Mouse (Mus musculus) urinary bladder, postnatal 4 days (tissue): ENCODE results near the gene Cd82.
A peak's percentile ranks its signal among the peaks of the same experiment; 100 is the strongest.

Source experiments
- DNase-seq, 2 experiments: peaks; one replicate each; pipeline ENCODE4 v3.0.0; 2021 to 2022; ENCODE audit warnings: low spot score in 2 of 2

The Cd82 gene

GRCm38 (mm10) chr2:93445237-93445651, 17.7 kb downstream of the Cd82 start:
- no peak for DNase-seq

GRCm38 (mm10) chr2:93444280-93444679, 18.7 kb downstream of the Cd82 start:
- DNase-seq: no peak

DNA sequence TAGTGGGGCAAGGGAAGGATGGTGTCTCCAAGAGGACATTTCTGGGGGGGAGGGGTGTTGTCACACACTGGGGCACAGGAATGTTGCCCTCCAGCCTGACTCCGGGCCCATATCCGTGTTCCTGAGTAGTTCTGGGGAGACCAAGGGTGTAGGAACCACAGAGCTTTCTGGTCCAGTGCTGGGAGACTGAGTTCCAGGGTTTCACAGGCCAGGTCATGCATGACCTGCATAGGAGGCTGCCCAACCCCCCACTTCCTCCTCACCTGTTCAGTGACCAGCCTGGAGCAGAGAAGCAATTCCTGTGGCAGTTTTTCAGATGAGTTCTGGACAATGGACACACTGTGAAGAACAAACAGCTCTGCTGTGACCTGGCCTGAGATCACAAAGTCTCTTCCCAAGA, 19.8 kb downstream of the Cd82 start:
- no peak for DNase-seq

DNA sequence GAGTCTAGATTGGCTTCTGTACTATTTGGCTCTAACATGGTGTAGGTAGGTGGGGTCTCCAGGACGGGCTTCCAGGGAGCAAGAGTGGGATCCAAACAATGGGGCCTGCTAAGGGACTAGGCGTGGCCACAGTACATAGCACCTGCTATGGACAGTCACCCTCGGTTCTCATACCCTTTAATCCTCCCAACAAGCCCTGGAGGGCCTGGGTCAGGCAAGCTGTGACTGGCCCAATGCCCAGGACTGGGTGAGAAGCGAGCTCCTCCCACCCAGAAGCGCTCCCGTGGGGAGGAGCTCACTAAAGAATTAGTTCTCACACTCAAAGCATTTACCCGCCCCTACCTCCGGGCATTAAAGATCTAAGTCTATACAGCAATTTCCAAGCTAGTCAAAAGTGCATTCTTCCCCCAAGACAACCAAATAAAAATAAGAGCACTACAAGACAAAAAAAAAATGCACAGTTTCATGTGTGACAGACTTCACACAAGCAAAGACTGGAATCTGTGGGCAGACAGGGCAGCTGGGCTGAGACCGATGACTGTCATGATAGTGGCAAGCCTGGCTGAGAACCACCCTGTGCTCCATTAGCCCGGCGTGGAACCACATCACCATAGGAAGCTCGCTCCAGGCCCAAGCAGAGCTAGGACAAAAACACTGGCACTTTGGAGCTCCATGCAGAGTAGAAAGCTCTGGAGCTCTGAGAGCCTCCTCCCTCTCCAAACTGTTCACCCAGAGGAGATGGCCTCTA, 23.0 kb downstream of the Cd82 start:
- peak in 1 of 2 experiments; percentile 47 for DNase-seq

DNA sequence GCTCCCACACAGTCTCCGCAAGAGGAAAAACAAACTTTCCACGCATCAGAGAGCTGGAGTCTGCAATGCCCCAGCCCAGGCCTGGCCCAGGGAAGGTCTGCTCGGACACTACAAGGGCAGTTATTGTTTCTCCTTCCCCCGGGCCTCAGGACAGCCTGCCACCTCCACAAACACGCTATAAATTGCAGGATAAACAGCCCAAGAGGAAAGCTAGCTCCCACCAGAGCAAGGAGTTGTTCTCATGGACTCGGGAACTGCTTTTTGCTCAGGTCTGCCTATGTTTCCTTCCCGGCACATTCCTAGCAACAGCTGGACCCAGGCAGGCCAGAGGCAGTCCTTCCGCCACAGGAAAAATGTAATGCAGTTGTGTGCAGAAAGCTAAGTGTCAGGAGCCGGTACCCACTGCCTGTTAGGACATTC, 23.6 kb downstream of the Cd82 start:
- no peak for DNase-seq

- DNase-seq: no peak
Observed at GRCm38 (mm10) chr2:93438335-93438734, 24.6 kb downstream of the Cd82 start.

DNA sequence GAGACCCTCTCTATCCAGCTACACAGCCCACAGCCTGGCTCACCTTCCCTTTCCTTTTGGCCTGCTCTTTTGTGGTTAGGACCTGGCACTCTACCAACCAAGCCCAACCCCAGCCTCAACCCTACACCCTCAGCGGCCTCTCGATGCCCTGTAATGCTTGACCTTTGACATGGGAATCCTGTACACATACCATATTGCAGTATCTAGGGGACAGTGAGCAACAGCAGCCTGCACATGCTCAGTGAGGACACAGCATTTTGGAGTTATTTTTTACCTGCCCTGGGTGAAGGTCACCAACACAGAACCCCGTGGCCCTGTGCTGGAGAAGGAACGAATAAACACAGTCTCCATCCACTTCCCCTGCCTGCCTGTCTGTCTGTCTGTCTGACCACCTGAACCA, 27.4 kb downstream of the Cd82 start:
- no peak for DNase-seq

DNA sequence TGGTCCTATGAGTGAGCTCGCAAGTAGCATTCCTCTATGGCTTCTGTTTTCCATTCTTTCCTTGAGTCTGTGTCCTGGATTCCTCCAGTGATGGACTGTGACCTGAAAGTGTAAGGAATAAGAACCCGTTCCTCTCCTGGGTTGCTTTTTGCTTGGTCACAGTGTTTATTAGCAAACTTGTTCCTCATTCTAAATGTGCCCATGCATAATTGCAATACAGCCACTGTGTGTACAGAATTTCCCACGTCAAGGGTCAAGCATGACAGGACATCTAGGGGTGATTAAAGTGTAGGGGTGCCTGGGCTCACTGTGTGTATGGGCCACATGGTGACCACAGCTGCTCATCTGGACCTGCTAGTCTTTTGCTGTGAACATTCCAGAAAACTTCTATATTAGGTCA, 28.0 kb downstream of the Cd82 start:
- no peak for DNase-seq

DNA sequence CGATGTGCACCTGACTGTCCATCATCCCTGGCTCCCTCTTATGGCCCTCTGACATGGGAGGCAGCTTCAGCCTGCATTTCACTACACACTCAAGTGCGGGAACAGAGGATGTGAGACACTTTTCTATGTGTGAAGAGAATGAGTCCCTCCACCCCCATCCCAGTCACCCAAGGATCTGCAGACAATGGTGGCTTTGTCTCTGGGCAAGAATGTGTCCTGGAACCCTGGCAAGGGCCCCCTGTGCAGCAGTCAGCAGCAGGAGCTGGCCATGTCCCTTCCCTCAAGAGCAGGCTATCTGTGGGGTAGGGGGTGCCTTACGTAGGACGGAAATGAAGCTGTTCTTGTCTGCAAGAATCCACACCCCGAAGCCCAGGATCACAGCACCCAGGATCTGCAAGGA, 29.4 kb downstream of the Cd82 start:
- no peak for DNase-seq

DNA sequence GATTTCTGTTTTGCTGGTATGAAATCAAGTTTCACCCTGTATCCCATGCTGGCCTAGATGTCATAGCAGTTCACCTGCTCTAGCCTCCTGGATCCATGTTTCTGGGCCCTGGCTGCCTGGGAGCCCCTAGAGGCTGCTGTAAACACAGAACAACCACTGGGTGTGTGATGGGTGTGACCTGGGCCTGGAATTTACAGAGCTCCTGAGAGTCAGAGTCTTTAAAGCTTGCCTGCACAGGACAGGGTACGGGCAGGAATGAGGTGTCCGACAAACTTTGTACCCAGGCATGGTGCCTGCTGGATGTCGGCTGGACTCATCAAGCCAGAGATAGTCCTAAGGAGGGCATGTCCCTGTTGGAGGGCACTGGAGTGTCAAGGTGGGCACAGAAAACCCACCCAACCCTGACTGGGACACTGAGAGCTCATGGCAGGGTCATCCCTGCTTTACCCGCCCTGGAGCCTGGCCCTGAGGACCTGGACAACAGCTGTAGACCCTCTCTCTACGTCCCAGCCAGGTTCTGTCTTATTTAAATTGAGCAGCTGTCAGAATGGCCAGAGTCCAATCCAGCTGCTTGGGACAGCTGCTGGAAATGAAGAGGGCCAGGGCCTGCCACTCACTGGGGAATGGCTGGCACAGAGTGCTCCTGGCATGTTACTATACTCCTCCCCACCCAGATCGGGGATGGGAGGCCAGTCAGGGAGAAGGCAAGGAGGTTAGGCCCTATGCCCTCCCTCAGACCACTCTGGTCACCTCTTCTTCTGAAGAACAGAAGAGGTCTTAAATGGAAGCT, 30.1 kb downstream of the Cd82 start:
- DNase-seq: no peak

DNA sequence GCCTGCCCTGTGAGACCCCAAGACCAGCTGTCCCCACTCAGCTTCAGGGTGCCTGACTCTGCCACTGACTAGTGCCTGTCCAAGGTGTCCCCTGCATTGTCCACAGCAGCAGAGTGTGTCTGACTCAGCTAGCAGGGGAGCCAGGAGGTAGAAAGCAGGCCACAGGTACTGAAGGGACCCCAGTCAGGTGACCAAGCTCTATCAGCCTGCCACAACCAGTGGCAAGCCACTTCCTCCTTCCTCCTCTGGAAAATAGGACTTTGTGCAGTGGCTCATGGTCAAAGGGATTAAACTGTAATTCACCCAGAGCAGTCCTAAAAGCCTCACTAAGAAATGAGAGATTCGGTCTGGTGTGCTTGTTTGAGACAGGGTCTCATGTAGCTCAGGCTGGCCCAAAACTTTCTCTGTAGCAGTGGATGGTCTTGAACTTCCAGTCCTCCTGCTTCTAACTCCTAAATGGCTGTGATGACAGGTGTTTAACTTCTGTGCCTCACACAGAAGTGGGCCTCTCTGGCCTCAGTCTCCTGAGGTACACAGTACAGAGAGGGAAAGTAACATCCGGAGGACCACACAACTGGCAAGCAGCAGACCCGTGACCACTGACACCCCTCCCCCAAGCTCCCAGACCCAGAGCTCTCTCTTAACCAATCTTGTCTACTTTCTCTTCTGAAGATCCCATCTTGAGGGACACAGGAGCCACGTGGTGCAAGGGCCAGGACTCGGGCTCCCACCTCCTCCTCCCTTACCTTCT, 31.2 kb downstream of the Cd82 start:
- DNase-seq: no peak

GRCm38 (mm10) chr2:93430993-93431392, 31.9 kb downstream of the Cd82 start:
- no peak for DNase-seq

GRCm38 (mm10) chr2:93428004-93428531, 34.9 kb downstream of the Cd82 start:
- DNase-seq: no peak

GRCm38 (mm10) chr2:93427000-93427715, 35.8 kb downstream of the Cd82 start:
- DNase-seq: no peak

DNA sequence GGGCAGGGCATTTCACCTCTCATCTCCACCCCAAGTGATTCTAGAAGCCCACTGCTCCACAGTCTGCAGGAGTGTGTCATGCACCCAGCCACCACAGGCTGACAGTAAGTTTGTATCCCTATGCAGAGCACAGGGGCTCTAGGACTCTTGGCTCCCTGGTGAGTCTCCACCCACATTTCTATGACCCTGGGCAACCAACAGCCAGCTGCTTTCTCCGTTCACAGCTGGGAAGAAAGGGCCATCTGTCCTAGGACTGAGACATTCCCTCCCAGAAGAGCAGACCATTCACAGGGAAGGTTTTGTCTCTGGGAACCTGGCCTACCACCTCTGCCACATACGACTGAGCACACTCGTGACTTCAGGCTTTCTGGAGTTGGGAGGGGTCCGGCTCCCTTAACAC, 37.1 kb downstream of the Cd82 start:
- DNase-seq: no peak

GRCm38 (mm10) chr2:93424307-93424984, 38.5 kb downstream of the Cd82 start:
- DNase-seq: no peak

DNA sequence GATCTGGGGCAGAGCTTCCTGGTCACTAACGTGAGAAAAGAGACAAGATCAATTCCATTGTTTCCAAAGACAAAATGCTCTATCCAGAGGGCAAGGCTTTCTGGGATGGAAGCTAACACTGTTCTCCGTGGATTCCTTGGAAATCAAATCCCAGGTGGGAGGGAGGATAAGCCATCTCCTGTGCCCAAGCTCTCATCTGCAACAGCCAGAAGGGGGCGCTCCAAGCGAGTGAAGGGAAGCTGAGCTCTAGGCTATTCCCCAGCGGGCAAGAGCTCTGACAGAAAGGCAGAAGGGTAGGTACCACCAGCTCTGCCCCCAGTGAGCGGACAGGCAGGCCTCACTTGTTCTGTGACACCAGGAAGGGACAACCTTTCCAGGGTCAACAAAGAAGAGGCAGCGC, 41.6 kb downstream of the Cd82 start:
- peak; percentile 54 to 88 for DNase-seq

GRCm38 (mm10) chr2:93419971-93420370, 43.0 kb downstream of the Cd82 start:
- no peak for DNase-seq

GRCm38 (mm10) chr2:93418396-93418795, 44.5 kb downstream of the Cd82 start:
- DNase-seq: peak; percentile 53 to 79

- no peak for DNase-seq
Observed at GRCm38 (mm10) chr2:93416874-93417709, 45.8 kb downstream of the Cd82 start.
